Mouse (Mus musculus) limb, embryonic 12.5 days (tissue): ENCODE results near the gene Metrnl. TPM values are rescaled to one million over a fixed set of nuclear protein-coding genes. Genes with fewer than 3 reads are reported as not detected.
"Not testable (repeated sequence)": the region's sequence is repeated elsewhere in the genome, so short reads cannot be mapped to it uniquely, and the experiment has no call there.

Source experiments
- ATAC-seq: fragments of 200-750 bp; cut with Nextera tagmentation; 2 replicates; pipeline ENCODE4 v1.8.0; 2017; ENCODE audit warnings: low read depth, moderate TSS enrichment; ENCODE audit not compliant: insufficient number of reproducible peaks, insufficient read depth, low FRiP score, low TSS enrichment
- H3K27ac ChIP-seq: fragments of 300-500 bp; sonication (generic); 2 replicates; pipeline ENCODE4 v1.5.1; 2016; ENCODE audit warnings: mild to moderate bottlenecking, moderate library complexity
- H3K27me3 ChIP-seq: fragments of 300-500 bp; sonication (generic); 2 replicates; pipeline ENCODE4 v1.6.1; 2016; ENCODE audit warnings: mild to moderate bottlenecking, moderate library complexity
- H3K36me3 ChIP-seq: fragments of 300-500 bp; sonication (generic); 2 replicates; pipeline ENCODE4 v1.6.1; 2016; ENCODE audit warnings: mild to moderate bottlenecking, moderate library complexity
- H3K4me1 ChIP-seq: fragments of 300-500 bp; sonication (generic); replicated peaks from 2 replicates; pipeline ENCODE4 v1.6.1; 2016
- H3K4me2 ChIP-seq: fragments of 300-500 bp; sonication (generic); 2 replicates; pipeline ENCODE4 v1.6.1; 2016; ENCODE audit warnings: mild to moderate bottlenecking, moderate library complexity
- H3K4me3 ChIP-seq: fragments of 300-500 bp; sonication (generic); replicated peaks from 2 replicates; pipeline ENCODE4 v1.5.1; 2016; ENCODE audit warnings: mild to moderate bottlenecking
- H3K9ac ChIP-seq: fragments of 300-500 bp; sonication (generic); replicated peaks from 2 replicates; pipeline ENCODE4 v1.6.1; 2016; ENCODE audit warnings: mild to moderate bottlenecking, moderate library complexity
- H3K9me3 ChIP-seq: fragments of 300-500 bp; sonication (generic); 2 replicates; pipeline ENCODE4 v1.6.1; 2016; ENCODE audit warnings: mild to moderate bottlenecking, moderate library complexity
- WGBS: fragments of 180-500 bp; shearing (Covaris S2); methylation state at CpG from one replicate; pipeline ENCODE4 v1.1.7; 2016; 5-methylcytosine and 5-hydroxymethylcytosine counted together
- polyA plus RNA-seq: library from polyadenylated mRNA; unstranded; fragments of >200 nt; fragmentation: Nextera tagmentation; extraction: Ambion mirVana; gene quantifications from 2 replicates; pipeline ENCODE4 v1.2.1, GENCODE M21; 2016

Metrnl gene
- 7.5 and 9.2 TPM in 2 replicates for polyA plus RNA-seq

DNA sequence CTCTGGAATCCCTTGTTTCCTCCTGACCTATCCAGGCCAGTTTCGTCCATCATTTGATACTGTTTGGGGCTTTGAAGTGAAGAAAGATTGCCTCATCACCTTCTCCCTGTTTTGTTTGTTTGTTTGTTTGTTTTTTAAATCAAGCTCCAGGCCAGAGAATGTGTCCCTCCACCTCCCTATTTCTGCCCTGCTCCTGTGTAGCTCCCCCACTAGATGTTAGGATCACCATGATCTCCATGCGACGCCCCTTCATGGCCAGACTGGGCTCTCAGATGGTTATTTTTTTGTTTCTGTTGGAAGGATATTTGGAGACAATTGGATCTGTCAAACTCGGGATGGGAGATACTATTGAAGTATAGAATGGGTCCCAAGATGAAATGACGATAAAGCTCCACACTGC is at the start of gene Metrnl:
Gene Metrnl (plus strand): TSS at position 301 of the 400 bp plus-strand sequence.
- H3K9me3 ChIP-seq, result no peaks in the 10 kb centered on the region
- peak within 1 kb of the TSS; percentile 97 for H3K4me2 ChIP-seq
- peaks cover 31% of the 10 kb centered on the region for H3K27me3 ChIP-seq
- H3K4me1 ChIP-seq, result peaks cover 25% of the 10 kb centered on the region
- H3K27ac ChIP-seq, result peak within 1 kb of the TSS; percentile 69; the same call in 1 of the 2 replicates
- H3K36me3 ChIP-seq, result no peaks in the 10 kb centered on the region
- 91% methylated on average over 5 of the region's 5 CpGs for WGBS
- H3K9ac ChIP-seq, result peak within 1 kb of the TSS; percentile 69
- H3K4me3 ChIP-seq, result peak within 1 kb of the TSS; percentile 72
- ATAC-seq, result no peak

GRCm38 (mm10) chr11:121651556-121651955 is 49.8 kb upstream of the Metrnl start:
- Histone ChIP-seq H3K27ac (no peak overlapping the region), H3K27me3 (no peaks in the 10 kb centered on the region), H3K9ac (no peak overlapping the region), H3K9me3 (no peaks in the 10 kb centered on the region), H3K4me1 (no peaks in the 10 kb centered on the region), H3K4me2 (no peak overlapping the region), H3K36me3 (peaks cover 21% of the 10 kb centered on the region; the same call in 1 of the 2 replicates), H3K4me3 (no peak overlapping the region)
- ATAC-seq, result no peak
- 90% methylated on average over 9 of the region's 9 CpGs for WGBS

- no peak overlapping the region for H3K4me3 ChIP-seq
- no peaks in the 10 kb centered on the region for H3K9me3 ChIP-seq
- H3K9ac ChIP-seq, result no peak overlapping the region
- H3K4me2 ChIP-seq, result no peak overlapping the region
- H3K36me3 ChIP-seq, result peaks cover 21% of the 10 kb centered on the region; the same call in 1 of the 2 replicates
- ATAC-seq, result no peak
- WGBS, result 93% methylated on average over 5 of the region's 5 CpGs
- no peaks in the 10 kb centered on the region for H3K27me3 ChIP-seq
- H3K27ac ChIP-seq, result no peak overlapping the region
- no peaks in the 10 kb centered on the region for H3K4me1 ChIP-seq
Measured at GRCm38 (mm10) chr11:121651983-121652382, 49.4 kb upstream of the Metrnl start.

GRCm38 (mm10) chr11:121652547-121653305 is 48.6 kb upstream of the Metrnl start:
- Histone ChIP-seq H3K36me3 (peaks cover 21% of the 10 kb centered on the region; the same call in 1 of the 2 replicates), H3K9me3 (no peaks in the 10 kb centered on the region), H3K27me3 (no peaks in the 10 kb centered on the region), H3K4me2 (no peak overlapping the region), H3K4me1 (no peaks in the 10 kb centered on the region), H3K9ac (no peak overlapping the region), H3K4me3 (no peak overlapping the region), H3K27ac (no peak overlapping the region)
- 59% methylated on average over 10 of the region's 10 CpGs for WGBS
- ATAC-seq, result no peak

DNA sequence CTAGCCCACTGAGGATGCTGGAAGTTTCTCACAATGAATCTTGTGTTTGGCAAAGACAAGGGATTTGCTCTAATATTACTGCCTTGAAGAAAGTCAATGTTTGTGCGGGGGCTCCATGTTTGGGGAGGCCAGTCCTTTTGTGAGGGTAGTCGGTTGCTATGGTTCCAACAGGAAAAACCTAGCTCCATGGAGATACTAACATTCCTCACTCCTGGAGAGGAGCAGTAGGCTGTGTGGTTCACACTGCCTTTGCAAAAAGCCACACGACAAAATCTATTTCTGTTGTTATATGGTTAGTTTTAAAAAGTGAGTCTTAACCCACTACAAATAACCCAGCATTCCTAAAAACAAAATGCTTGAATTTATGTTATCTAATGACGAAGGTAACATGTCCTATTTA is 47.7 kb upstream of the Metrnl start:
- H3K4me2 ChIP-seq, result no peak overlapping the region
- 87% methylated on average over 4 of the region's 4 CpGs for WGBS
- no peak for ATAC-seq
- no peaks in the 10 kb centered on the region for H3K9me3 ChIP-seq
- H3K4me1 ChIP-seq, result no peaks in the 10 kb centered on the region
- H3K27ac ChIP-seq, result no peak overlapping the region
- H3K36me3 ChIP-seq, result peaks cover 20% of the 10 kb centered on the region; the same call in 1 of the 2 replicates
- no peaks in the 10 kb centered on the region for H3K27me3 ChIP-seq
- H3K4me3 ChIP-seq, result no peak overlapping the region
- no peak overlapping the region for H3K9ac ChIP-seq

DNA sequence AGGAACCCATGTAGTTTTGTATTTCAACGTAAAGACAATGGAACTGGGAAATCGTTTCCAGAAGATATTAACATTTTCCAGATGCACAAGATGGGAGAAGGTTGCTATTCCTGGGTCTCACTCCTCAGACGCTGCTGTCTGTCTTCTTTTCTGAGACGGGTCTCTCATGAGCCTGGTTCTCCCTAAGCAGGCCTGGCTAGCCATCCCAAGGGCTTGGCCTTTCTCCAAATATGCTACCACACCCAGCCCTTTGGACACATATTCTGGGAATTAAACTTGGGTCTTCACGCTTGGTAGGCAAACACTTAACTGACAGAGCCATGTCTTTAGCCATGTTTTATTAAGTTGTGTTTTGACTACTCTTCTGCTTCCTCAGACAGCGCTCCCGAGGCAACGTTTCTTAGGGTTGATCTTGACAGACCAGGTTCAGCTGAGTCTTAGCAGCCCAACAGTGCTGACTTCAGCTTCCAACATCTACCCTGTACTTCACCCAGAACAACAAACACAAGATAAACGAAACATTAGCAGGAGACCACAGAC is 46.9 kb upstream of the Metrnl start:
- Histone ChIP-seq H3K27me3 (no peaks in the 10 kb centered on the region), H3K27ac (no peak overlapping the region), H3K36me3 (peaks cover 16% of the 10 kb centered on the region; the same call in 1 of the 2 replicates), H3K9me3 (no peaks in the 10 kb centered on the region), H3K4me2 (no peak overlapping the region), H3K4me1 (no peaks in the 10 kb centered on the region), H3K9ac (no peak overlapping the region), H3K4me3 (no peak overlapping the region)
- WGBS, result 79% methylated on average over 9 of the region's 9 CpGs
- ATAC-seq, result no peak

GRCm38 (mm10) chr11:121655166-121655806 is 46.1 kb upstream of the Metrnl start:
- no peak for ATAC-seq
- WGBS, result 77% methylated on average over 6 of the region's 6 CpGs
- H3K4me2 ChIP-seq, result no peak overlapping the region
- H3K9ac ChIP-seq, result no peak overlapping the region
- no peak overlapping the region for H3K27ac ChIP-seq
- no peak overlapping the region for H3K4me3 ChIP-seq
- peaks cover 11% of the 10 kb centered on the region; the same call in 1 of the 2 replicates for H3K36me3 ChIP-seq
- H3K27me3 ChIP-seq, result no peaks in the 10 kb centered on the region
- no peaks in the 10 kb centered on the region for H3K9me3 ChIP-seq
- no peaks in the 10 kb centered on the region for H3K4me1 ChIP-seq

GRCm38 (mm10) chr11:121655807-121656511 is 45.4 kb upstream of the Metrnl start:
- Histone ChIP-seq H3K27me3 (no peaks in the 10 kb centered on the region), H3K9ac (no peak overlapping the region), H3K4me1 (no peaks in the 10 kb centered on the region), H3K9me3 (no peaks in the 10 kb centered on the region), H3K4me3 (no peak overlapping the region), H3K36me3 (peaks cover 5% of the 10 kb centered on the region; the same call in 1 of the 2 replicates), H3K4me2 (no peak overlapping the region), H3K27ac (no peak overlapping the region)
- ATAC-seq, result no peak
- 77% methylated on average over 6 of the region's 6 CpGs for WGBS

DNA sequence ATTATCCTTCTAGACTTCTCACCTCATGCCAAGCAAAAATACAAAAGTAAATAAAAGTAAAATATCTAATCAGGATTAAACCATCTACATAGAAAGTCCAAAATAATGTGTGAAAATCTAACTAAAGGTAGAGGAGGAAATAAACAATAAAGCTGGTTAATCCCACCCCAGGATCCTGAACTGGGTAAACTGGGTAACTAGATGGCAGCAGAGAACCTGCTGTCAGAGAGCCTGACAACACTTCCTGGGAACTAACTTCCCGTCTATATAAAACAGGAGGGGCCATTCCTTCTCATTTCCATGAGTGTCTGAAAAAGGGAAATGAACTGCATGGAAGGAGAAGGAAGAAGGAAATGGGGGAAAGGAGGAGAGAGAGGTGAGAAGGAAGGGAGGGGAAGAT is 43.2 kb upstream of the Metrnl start:
- no peak overlapping the region for H3K27ac ChIP-seq
- no peak overlapping the region for H3K9ac ChIP-seq
- WGBS, result 42% methylated on average over 1 of the region's 1 CpGs
- ATAC-seq, result no peak
- H3K4me1 ChIP-seq, result no peaks in the 10 kb centered on the region
- H3K27me3 ChIP-seq, result no peaks in the 10 kb centered on the region
- H3K4me2 ChIP-seq, result no peak overlapping the region
- H3K4me3 ChIP-seq, result no peak overlapping the region
- no peaks in the 10 kb centered on the region for H3K9me3 ChIP-seq
- peaks cover 9% of the 10 kb centered on the region; the same call in 1 of the 2 replicates for H3K36me3 ChIP-seq

DNA sequence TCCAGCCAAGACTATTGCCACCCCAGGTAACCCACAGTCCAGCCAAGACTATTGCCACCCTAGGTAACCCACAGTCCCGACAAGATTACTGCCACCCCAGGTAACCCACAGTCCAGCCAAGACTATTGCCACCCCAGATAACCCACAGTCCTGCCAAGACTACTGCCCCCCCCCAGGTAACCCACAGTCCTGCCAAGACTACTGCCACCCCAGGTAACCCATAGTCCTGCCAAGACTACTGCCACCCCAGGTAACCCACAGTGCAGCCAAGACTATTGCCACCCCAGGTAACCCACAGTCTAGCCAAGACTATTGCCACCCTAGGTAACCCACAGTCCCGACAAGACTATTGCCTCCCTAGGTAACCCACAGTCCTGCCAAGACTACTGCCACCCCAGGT is 40.7 kb upstream of the Metrnl start:
- ATAC-seq, H3K9me3 ChIP-seq, H3K4me2 ChIP-seq, H3K4me3 ChIP-seq, H3K9ac ChIP-seq, H3K27ac ChIP-seq, H3K4me1 ChIP-seq, H3K27me3 ChIP-seq: not testable (repeated sequence)
- peaks cover 16% of the 10 kb centered on the region; the same call in 1 of the 2 replicates for H3K36me3 ChIP-seq
- 85% methylated on average over 2 of the region's 2 CpGs for WGBS

DNA sequence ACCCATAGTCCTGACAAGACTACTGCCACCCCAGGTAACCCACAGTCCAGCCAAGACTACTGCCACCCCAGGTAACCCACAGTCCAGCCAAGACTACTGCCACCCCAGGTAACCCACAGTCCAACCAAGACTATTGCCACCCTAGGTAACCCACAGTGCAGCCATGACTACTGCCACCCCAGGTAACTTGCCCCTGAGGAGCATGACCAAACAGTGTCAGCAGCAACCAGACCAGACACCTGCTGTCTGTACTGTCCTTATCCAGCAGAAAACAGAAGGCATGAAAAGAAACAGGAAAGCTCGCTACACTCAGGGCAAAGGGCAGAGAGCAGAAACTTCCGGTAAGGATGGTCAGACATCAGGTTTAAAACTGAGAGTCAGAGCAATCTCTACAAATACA is 40.2 kb upstream of the Metrnl start:
- Histone ChIP-seq H3K9ac (no peak overlapping the region), H3K4me2 (no peak overlapping the region), H3K27me3 (no peaks in the 10 kb centered on the region), H3K36me3 (peaks cover 16% of the 10 kb centered on the region; the same call in 1 of the 2 replicates), H3K4me3 (no peak overlapping the region), H3K9me3 (no peaks in the 10 kb centered on the region), H3K4me1 (no peaks in the 10 kb centered on the region), H3K27ac (no peak overlapping the region)
- 80% methylated on average over 2 of the region's 2 CpGs for WGBS
- no peak for ATAC-seq
